Mouse (Mus musculus) CD4-positive naive resting alpha-beta T cell, adult 57 days (primary cell): ENCODE measurements around the gene Rxrg. TPM values are rescaled to one million over a fixed set of nuclear protein-coding genes. Genes with fewer than 3 reads are reported as not detected.

ENCODE experiments used
- total RNA-seq: library from RNA; stranded (reverse); gene quantifications from one replicate; pipeline ENCODE4 v1.2.4, GENCODE M21; 2023

Gene Rxrg
- not detected for total RNA-seq

DNA sequence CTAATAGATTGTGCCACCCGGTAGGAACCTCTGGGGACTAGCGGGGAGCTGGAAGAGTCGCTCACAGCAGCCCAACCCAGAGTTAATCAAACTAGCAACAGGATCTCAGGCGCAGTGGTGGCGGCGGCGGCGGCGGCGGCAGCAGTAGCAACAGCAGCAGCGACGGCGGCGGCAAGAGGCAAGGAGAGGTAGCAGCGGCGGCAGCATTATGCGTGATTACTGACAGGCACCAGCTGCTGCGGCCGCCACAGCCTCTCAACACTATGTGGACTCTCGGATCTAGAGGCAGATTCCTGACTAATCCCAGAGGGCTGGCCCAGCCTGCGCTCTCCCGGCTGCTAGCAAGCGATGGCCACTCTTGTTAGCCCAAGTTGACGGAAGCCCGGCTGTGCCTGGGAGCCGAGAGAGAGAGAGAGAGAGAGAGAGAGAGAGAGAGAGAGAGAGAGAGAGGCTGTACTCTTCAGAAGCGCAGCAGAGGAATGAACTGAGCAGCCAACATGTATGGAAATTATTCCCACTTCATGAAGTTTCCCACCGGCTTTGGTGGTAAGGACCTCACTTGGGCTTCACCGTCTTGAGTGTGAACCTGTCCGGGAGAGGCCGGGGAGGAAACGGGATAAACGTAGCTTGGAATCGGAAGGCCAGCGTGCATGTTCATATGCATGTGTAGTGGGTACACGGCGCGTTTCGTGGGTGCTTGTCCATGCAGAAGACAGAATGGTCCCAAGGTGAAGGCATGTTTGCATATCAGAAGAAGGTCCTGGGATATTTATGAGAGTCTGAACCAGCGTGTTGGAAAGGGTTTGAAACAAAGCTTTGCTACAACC is at the start of gene Rxrg:
Rxrg (plus strand) TSS at position 130 of the 827 bp plus-strand sequence.

GRCm38 (mm10) chr1:167689232-167689261 is 90.9 kb downstream of the Rxrg start, which contains the start of gene Lmx1a:
TSS of gene Lmx1a (plus strand) at chr1:167689237.

Other genes starting within 250 kb of the Rxrg start
- 44.2 TPM for gene Aldh9a1, start 248.4 kb upstream of the Rxrg start, total RNA-seq
- gene Mgst3, start 204.5 kb upstream of the Rxrg start, total RNA-seq: 3.1 TPM
- not detected for gene Lrrc52, start 131.6 kb upstream of the Rxrg start, total RNA-seq
- not detected for gene Lmx1a, start 90.9 kb downstream of the Rxrg start, total RNA-seq